Mouse (Mus musculus): ENCODE results near the gene Olfr608. TPM values are rescaled to one million over a fixed set of nuclear protein-coding genes. Genes with fewer than 3 reads are reported as not detected.
"Not testable (repeated sequence)": the region's sequence is repeated elsewhere in the genome, so short reads cannot be mapped to it uniquely, and the experiment has no call there.

Gene Olfr608
- polyA plus RNA-seq, 2 experiments = not detected

GRCm38 (mm10) chr7:103497962-103498361, 28.3 kb downstream of the Olfr608 start, which contains the start of gene Olfr609:
Gene Olfr609 (minus strand): TSS chr7:103498062.
- Histone ChIP-seq H3K36me3 (replicated peaks; ENCODE audit: control insufficient read depth, insufficient read depth, low read depth) (no peaks in the 10 kb centered on the region), H3K27me3 (ENCODE audit: control insufficient read depth, insufficient read depth, low read length) (no peaks in the 10 kb centered on the region), H3K27ac (no peak within 1 kb of the TSS), H3K9ac (replicated peaks) (no peak within 1 kb of the TSS), H3K9me3 (ENCODE audit: control insufficient read depth, low read length) (no peaks in the 10 kb centered on the region), H3K4me2 (ENCODE audit: low read depth) (no peak within 1 kb of the TSS), H3K4me3 (ENCODE audit: insufficient read depth in 1 of 2, low read depth in 2 of 2, low read length in 2 of 2) (no peak within 1 kb of the TSS), H3K4me1 (replicated peaks; ENCODE audit: control insufficient read depth in 2 of 2, insufficient read depth in 2 of 2, low read length in 1 of 2) (no peaks in the 10 kb centered on the region)
- 37% methylated on average over 1 of the region's 1 CpGs for WGBS (ENCODE audit: insufficient replicate concordance)
- TF ChIP-seq EP300 (IDR thresholded peaks at IDR 0.05; ENCODE audit: low read depth) (no peak), CTCF (IDR thresholded peaks at IDR 0.05; ENCODE audit: low read depth) (no peak)
- DNase-seq (ENCODE audit: low read depth in 3 of 3, low spot score in 3 of 3) = no peak
- ATAC-seq (ENCODE audit: insufficient read depth) = no peak

- Histone ChIP-seq H3K4me3 (ENCODE audit: insufficient read depth in 1 of 2, low read depth in 2 of 2, low read length in 2 of 2) (no peak within 1 kb of the TSS), H3K4me2 (ENCODE audit: low read depth) (no peak within 1 kb of the TSS), H3K4me1 (replicated peaks; ENCODE audit: control insufficient read depth in 2 of 2, insufficient read depth in 2 of 2, low read length in 1 of 2) (no peaks in the 10 kb centered on the region), H3K9me3 (ENCODE audit: control insufficient read depth, low read length) (no peaks in the 10 kb centered on the region), H3K9ac (replicated peaks) (no peak within 1 kb of the TSS), H3K36me3 (replicated peaks; ENCODE audit: control insufficient read depth, insufficient read depth, low read depth) (no peaks in the 10 kb centered on the region), H3K27ac (no peak within 1 kb of the TSS), H3K27me3 (ENCODE audit: control insufficient read depth, insufficient read depth, low read length) (no peaks in the 10 kb centered on the region)
- DNase-seq (ENCODE audit: low read depth in 3 of 3, low spot score in 3 of 3) = no peak
- ATAC-seq (ENCODE audit: insufficient read depth) = no peak
- TF ChIP-seq CTCF (IDR thresholded peaks at IDR 0.05; ENCODE audit: low read depth) (no peak), EP300 (IDR thresholded peaks at IDR 0.05; ENCODE audit: low read depth) (no peak)
- 48% methylated on average over 2 of the region's 2 CpGs for WGBS (ENCODE audit: insufficient replicate concordance)
Measured at GRCm38 (mm10) chr7:103512022-103512421, 42.3 kb downstream of the Olfr608 start, which contains the start of gene Olfr610. Gene Olfr610 (minus strand): TSS chr7:103512122.

GRCm38 (mm10) chr7:103520746-103521145, 51.1 kb downstream of the Olfr608 start, which contains the start of gene Olfr611:
Gene Olfr611 (minus strand): TSS chr7:103520846.
- not testable (repeated sequence) for H3K4me1 ChIP-seq (replicated peaks; ENCODE audit: control insufficient read depth in 2 of 2, insufficient read depth in 2 of 2, low read length in 1 of 2); H3K27ac ChIP-seq; DNase-seq (ENCODE audit: low read depth in 3 of 3, low spot score in 3 of 3); H3K27me3 ChIP-seq (ENCODE audit: control insufficient read depth, insufficient read depth, low read length); ATAC-seq (ENCODE audit: insufficient read depth); H3K9me3 ChIP-seq (ENCODE audit: control insufficient read depth, low read length); H3K4me3 ChIP-seq (ENCODE audit: insufficient read depth in 1 of 2, low read depth in 2 of 2, low read length in 2 of 2); H3K36me3 ChIP-seq (replicated peaks; ENCODE audit: control insufficient read depth, insufficient read depth, low read depth); H3K9ac ChIP-seq (replicated peaks); H3K4me2 ChIP-seq (ENCODE audit: low read depth)
- 47% methylated on average over 1 of the region's 1 CpGs for WGBS (ENCODE audit: insufficient replicate concordance)

Other genes with a start within 250 kb of the Olfr608 start
- not detected in 2 replicates for gene Usp17ld, start 217.4 kb upstream of the Olfr608 start, polyA plus RNA-seq (2012; rRNA removed)
- gene Usp17ld, start 217.4 kb upstream of the Olfr608 start, polyA plus RNA-seq (2014; fragmentation: Nextera tagmentation; extraction: Ambion mirVana) = 0.05 TPM in 1 of 2 replicates, not detected in the other
- not detected in 2 replicates for gene Olfr596, start 164.2 kb upstream of the Olfr608 start, polyA plus RNA-seq (2012; rRNA removed)
- not detected in 2 replicates for gene Olfr596, start 164.2 kb upstream of the Olfr608 start, polyA plus RNA-seq (2014; fragmentation: Nextera tagmentation; extraction: Ambion mirVana)
- gene Olfr597, start 153.6 kb upstream of the Olfr608 start, polyA plus RNA-seq (2012; rRNA removed) = not detected in 2 replicates
- not detected in 2 replicates for gene Olfr597, start 153.6 kb upstream of the Olfr608 start, polyA plus RNA-seq (2014; fragmentation: Nextera tagmentation; extraction: Ambion mirVana)
- not detected in 2 replicates for gene Olfr598, start 146.3 kb upstream of the Olfr608 start, polyA plus RNA-seq (2012; rRNA removed)
- not detected in 2 replicates for gene Olfr598, start 146.3 kb upstream of the Olfr608 start, polyA plus RNA-seq (2014; fragmentation: Nextera tagmentation; extraction: Ambion mirVana)
- gene Olfr599, start 134.0 kb upstream of the Olfr608 start, polyA plus RNA-seq (2012; rRNA removed) = not detected in 2 replicates
- gene Olfr599, start 134.0 kb upstream of the Olfr608 start, polyA plus RNA-seq (2014; fragmentation: Nextera tagmentation; extraction: Ambion mirVana) = not detected in 2 replicates
- not detected in 2 replicates for gene Olfr600, start 120.2 kb upstream of the Olfr608 start, polyA plus RNA-seq (2012; rRNA removed)
- not detected in 2 replicates for gene Olfr600, start 120.2 kb upstream of the Olfr608 start, polyA plus RNA-seq (2014; fragmentation: Nextera tagmentation; extraction: Ambion mirVana)
- not detected in 2 replicates for gene Olfr601, start 107.2 kb upstream of the Olfr608 start, polyA plus RNA-seq (2012; rRNA removed)
- not detected in 2 replicates for gene Olfr601, start 107.2 kb upstream of the Olfr608 start, polyA plus RNA-seq (2014; fragmentation: Nextera tagmentation; extraction: Ambion mirVana)
- gene Olfr603, start 83.7 kb upstream of the Olfr608 start, polyA plus RNA-seq (2012; rRNA removed) = not detected in 2 replicates
- not detected in 2 replicates for gene Olfr603, start 83.7 kb upstream of the Olfr608 start, polyA plus RNA-seq (2014; fragmentation: Nextera tagmentation; extraction: Ambion mirVana)
- gene Usp17lc, start 54.8 kb upstream of the Olfr608 start, polyA plus RNA-seq (2012; rRNA removed) = not detected in 2 replicates
- not detected in 2 replicates for gene Usp17lc, start 54.8 kb upstream of the Olfr608 start, polyA plus RNA-seq (2014; fragmentation: Nextera tagmentation; extraction: Ambion mirVana)
- gene Olfr605, start 24.4 kb upstream of the Olfr608 start, polyA plus RNA-seq (2012; rRNA removed) = not detected in 2 replicates
- gene Olfr605, start 24.4 kb upstream of the Olfr608 start, polyA plus RNA-seq (2014; fragmentation: Nextera tagmentation; extraction: Ambion mirVana) = not detected in 2 replicates
- gene Olfr606, start 20.8 kb upstream of the Olfr608 start, polyA plus RNA-seq (2012; rRNA removed) = not detected in 2 replicates
- gene Olfr606, start 20.8 kb upstream of the Olfr608 start, polyA plus RNA-seq (2014; fragmentation: Nextera tagmentation; extraction: Ambion mirVana) = not detected in 2 replicates
- gene Olfr607, start 5.7 kb upstream of the Olfr608 start, polyA plus RNA-seq (2012; rRNA removed) = not detected in 2 replicates
- gene Olfr607, start 5.7 kb upstream of the Olfr608 start, polyA plus RNA-seq (2014; fragmentation: Nextera tagmentation; extraction: Ambion mirVana) = not detected in 2 replicates
- gene Olfr609, start 28.2 kb downstream of the Olfr608 start, polyA plus RNA-seq (2012; rRNA removed) = not detected in 2 replicates
- not detected in 2 replicates for gene Olfr609, start 28.2 kb downstream of the Olfr608 start, polyA plus RNA-seq (2014; fragmentation: Nextera tagmentation; extraction: Ambion mirVana)
- not detected in 2 replicates for gene Olfr610, start 42.2 kb downstream of the Olfr608 start, polyA plus RNA-seq (2012; rRNA removed)
- gene Olfr610, start 42.2 kb downstream of the Olfr608 start, polyA plus RNA-seq (2014; fragmentation: Nextera tagmentation; extraction: Ambion mirVana) = not detected in 2 replicates
- not detected in 2 replicates for gene Olfr611, start 51.0 kb downstream of the Olfr608 start, polyA plus RNA-seq (2012; rRNA removed)
- not detected in 2 replicates for gene Olfr611, start 51.0 kb downstream of the Olfr608 start, polyA plus RNA-seq (2014; fragmentation: Nextera tagmentation; extraction: Ambion mirVana)
- not detected in 2 replicates for gene Olfr612, start 72.8 kb downstream of the Olfr608 start, polyA plus RNA-seq (2012; rRNA removed)
- not detected in 2 replicates for gene Olfr612, start 72.8 kb downstream of the Olfr608 start, polyA plus RNA-seq (2014; fragmentation: Nextera tagmentation; extraction: Ambion mirVana)
- not detected in 2 replicates for gene Olfr613, start 78.2 kb downstream of the Olfr608 start, polyA plus RNA-seq (2012; rRNA removed)
- not detected in 2 replicates for gene Olfr613, start 78.2 kb downstream of the Olfr608 start, polyA plus RNA-seq (2014; fragmentation: Nextera tagmentation; extraction: Ambion mirVana)
- not detected in 2 replicates for gene Olfr615, start 86.2 kb downstream of the Olfr608 start, polyA plus RNA-seq (2012; rRNA removed)
- not detected in 2 replicates for gene Olfr615, start 86.2 kb downstream of the Olfr608 start, polyA plus RNA-seq (2014; fragmentation: Nextera tagmentation; extraction: Ambion mirVana)
- not detected in 2 replicates for gene Olfr616, start 99.3 kb downstream of the Olfr608 start, polyA plus RNA-seq (2012; rRNA removed)
- gene Olfr616, start 99.3 kb downstream of the Olfr608 start, polyA plus RNA-seq (2014; fragmentation: Nextera tagmentation; extraction: Ambion mirVana) = not detected in 2 replicates
- not detected in 2 replicates for gene Olfr617, start 103.2 kb downstream of the Olfr608 start, polyA plus RNA-seq (2012; rRNA removed)
- not detected in 2 replicates for gene Olfr617, start 103.2 kb downstream of the Olfr608 start, polyA plus RNA-seq (2014; fragmentation: Nextera tagmentation; extraction: Ambion mirVana)
- not detected in 2 replicates for gene Olfr618, start 120.2 kb downstream of the Olfr608 start, polyA plus RNA-seq (2012; rRNA removed)
- gene Olfr618, start 120.2 kb downstream of the Olfr608 start, polyA plus RNA-seq (2014; fragmentation: Nextera tagmentation; extraction: Ambion mirVana) = not detected in 2 replicates
- gene Olfr619, start 130.7 kb downstream of the Olfr608 start, polyA plus RNA-seq (2012; rRNA removed) = not detected in 2 replicates
- not detected in 2 replicates for gene Olfr619, start 130.7 kb downstream of the Olfr608 start, polyA plus RNA-seq (2014; fragmentation: Nextera tagmentation; extraction: Ambion mirVana)
- not detected in 2 replicates for gene Olfr620, start 142.7 kb downstream of the Olfr608 start, polyA plus RNA-seq (2012; rRNA removed)
- not detected in 2 replicates for gene Olfr620, start 142.7 kb downstream of the Olfr608 start, polyA plus RNA-seq (2014; fragmentation: Nextera tagmentation; extraction: Ambion mirVana)
- not detected in 2 replicates for gene Olfr622, start 172.8 kb downstream of the Olfr608 start, polyA plus RNA-seq (2012; rRNA removed)
- gene Olfr622, start 172.8 kb downstream of the Olfr608 start, polyA plus RNA-seq (2014; fragmentation: Nextera tagmentation; extraction: Ambion mirVana) = not detected in 2 replicates
- gene Olfr623, start 193.8 kb downstream of the Olfr608 start, polyA plus RNA-seq (2012; rRNA removed) = not detected in 2 replicates
- gene Olfr623, start 193.8 kb downstream of the Olfr608 start, polyA plus RNA-seq (2014; fragmentation: Nextera tagmentation; extraction: Ambion mirVana) = not detected in 2 replicates
- gene Olfr624, start 201.3 kb downstream of the Olfr608 start, polyA plus RNA-seq (2012; rRNA removed) = 0.01 TPM in 2 replicates
- not detected in 2 replicates for gene Olfr624, start 201.3 kb downstream of the Olfr608 start, polyA plus RNA-seq (2014; fragmentation: Nextera tagmentation; extraction: Ambion mirVana)
- not detected in 2 replicates for gene Olfr625-ps1, start 212.8 kb downstream of the Olfr608 start, polyA plus RNA-seq (2012; rRNA removed)
- gene Olfr625-ps1, start 212.8 kb downstream of the Olfr608 start, polyA plus RNA-seq (2014; fragmentation: Nextera tagmentation; extraction: Ambion mirVana) = not detected in 2 replicates
- gene Olfr243, start 244.8 kb downstream of the Olfr608 start, polyA plus RNA-seq (2012; rRNA removed) = not detected in 2 replicates
- not detected in 2 replicates for gene Olfr243, start 244.8 kb downstream of the Olfr608 start, polyA plus RNA-seq (2014; fragmentation: Nextera tagmentation; extraction: Ambion mirVana)